Mouse (Mus musculus) hindbrain, embryonic 16.5 days (tissue): ENCODE measurements around the gene Smim11. TPM values are rescaled to one million over a fixed set of nuclear protein-coding genes. Genes with fewer than 3 reads are reported as not detected.

Experiments used
- ATAC-seq: fragments of 200-750 bp; cut with Nextera tagmentation; 2 replicates; pipeline ENCODE4 v1.8.0; 2017; ENCODE audit warnings: moderate TSS enrichment, moderate library complexity
- H3K27ac ChIP-seq: fragments of 300-500 bp; sonication (generic); 2 replicates; pipeline ENCODE4 v1.5.1; 2014; ENCODE audit warnings: low read depth, mild to moderate bottlenecking, control low read depth, low read length, moderate library complexity
- H3K27me3 ChIP-seq: fragments of 300-500 bp; sonication (generic); replicated peaks from 2 replicates; pipeline ENCODE4 v1.6.1; 2014; ENCODE audit warnings: low read length; ENCODE audit not compliant: control insufficient read depth, insufficient read depth
- H3K36me3 ChIP-seq: fragments of 300-500 bp; sonication (generic); 2 replicates; pipeline ENCODE4 v1.6.1; 2014; ENCODE audit warnings: mild to moderate bottlenecking, low read length, moderate library complexity, mixed read lengths; ENCODE audit not compliant: control insufficient read depth, insufficient read depth
- H3K4me1 ChIP-seq: fragments of 300-500 bp; sonication (generic); 2 replicates; pipeline ENCODE4 v1.6.1; 2014; ENCODE audit warnings: low read depth, low read length; ENCODE audit not compliant: control insufficient read depth, insufficient read depth
- H3K4me2 ChIP-seq: fragments of 300-500 bp; sonication (generic); 2 replicates; pipeline ENCODE4 v1.6.1; 2014; ENCODE audit warnings: mild to moderate bottlenecking, low read length, control low read depth, moderate library complexity
- H3K4me3 ChIP-seq: fragments of 300-500 bp; sonication (generic); 2 replicates; pipeline ENCODE4 v1.5.1; 2014; ENCODE audit warnings: mild to moderate bottlenecking, low read length, control low read depth, moderate library complexity
- H3K9ac ChIP-seq: fragments of 300-500 bp; sonication (generic); 2 replicates; pipeline ENCODE4 v1.6.1; 2014; ENCODE audit warnings: low read depth, mild to moderate bottlenecking, control low read depth, low read length, moderate library complexity
- H3K9me3 ChIP-seq: fragments of 300-500 bp; sonication (generic); 2 replicates; pipeline ENCODE4 v1.6.1; 2014; ENCODE audit warnings: mild to moderate bottlenecking, low read length, moderate library complexity; ENCODE audit not compliant: control insufficient read depth
- WGBS: fragments of 180-500 bp; shearing (Covaris S2); extraction: QIAGEN DNeasy Blood & Tissue Kit; methylation state at CpG from one replicate; pipeline ENCODE4 v1.1.7; 2014; 5-methylcytosine and 5-hydroxymethylcytosine counted together
- polyA plus RNA-seq: library from polyadenylated mRNA; unstranded; fragments of >200 nt; fragmentation: Nextera tagmentation; extraction: Ambion mirVana; gene quantifications from 2 replicates; pipeline ENCODE4 v1.2.1, GENCODE M21; 2015

Gene Smim11
- polyA plus RNA-seq, 1 experiment from 2014 or later = 57.7 TPM

DNA sequence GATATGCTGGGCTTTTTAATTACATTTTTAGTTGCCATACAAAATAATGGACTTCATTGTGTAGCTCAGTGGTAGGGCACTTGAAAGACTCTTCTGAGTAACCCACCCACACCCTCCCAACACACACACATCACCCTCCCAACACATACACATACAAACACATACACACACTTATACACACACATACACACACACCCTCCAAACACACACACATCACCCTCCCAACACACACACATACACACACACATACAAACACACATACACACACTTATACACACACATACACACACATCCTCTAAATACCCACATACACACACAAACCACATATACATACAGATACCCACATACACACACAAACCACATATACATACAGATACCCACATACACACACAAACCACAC, 11.0 kb upstream of the Smim11 start:
- Histone ChIP-seq H3K9ac (no peak overlapping the region), H3K27ac (no peak overlapping the region), H3K4me2 (no peak overlapping the region), H3K27me3 (no peaks in the 10 kb centered on the region; the same call in 1 of the 2 replicates), H3K9me3 (no peaks in the 10 kb centered on the region), H3K4me3 (no peak overlapping the region), H3K36me3 (no peaks in the 10 kb centered on the region), H3K4me1 (no peaks in the 10 kb centered on the region)
- ATAC-seq = 0 out of 2 replicates have a peak, but pooled peaks have one; percentile 55

DNA sequence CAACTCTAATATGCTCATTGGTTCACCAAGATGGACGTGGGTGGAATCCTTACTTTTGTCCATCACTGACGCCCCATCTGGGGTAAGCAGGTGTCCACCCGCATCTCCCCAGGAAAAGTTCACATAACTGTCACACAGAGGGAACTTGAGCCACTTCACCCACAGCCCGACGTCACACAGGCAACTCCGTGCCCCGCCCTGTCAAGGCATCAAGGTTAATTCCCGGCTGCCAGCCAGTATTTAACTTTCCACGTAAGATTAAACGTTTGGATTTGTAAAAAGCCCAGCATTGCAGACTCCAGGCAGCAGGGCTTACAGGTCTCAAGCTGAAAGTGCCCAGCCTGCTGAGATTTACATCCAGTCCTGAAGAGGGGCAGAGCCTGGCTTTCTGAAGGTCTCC, 9.0 kb upstream of the Smim11 start, which contains the start of gene Kcne2:
TSS of gene Kcne2 (plus strand) at position 289 of the 400 bp plus-strand sequence.
- H3K4me3 ChIP-seq = no peak within 1 kb of the TSS
- no peak within 1 kb of the TSS for H3K4me2 ChIP-seq
- WGBS = 79% methylated on average over 10 of the region's 10 CpGs
- no peaks in the 10 kb centered on the region for H3K36me3 ChIP-seq
- no peaks in the 10 kb centered on the region for H3K9me3 ChIP-seq
- H3K27ac ChIP-seq = no peak within 1 kb of the TSS
- no peaks in the 10 kb centered on the region; the same call in 1 of the 2 replicates for H3K27me3 ChIP-seq
- no peak within 1 kb of the TSS for H3K9ac ChIP-seq
- H3K4me1 ChIP-seq = no peaks in the 10 kb centered on the region
- no peak for ATAC-seq

DNA sequence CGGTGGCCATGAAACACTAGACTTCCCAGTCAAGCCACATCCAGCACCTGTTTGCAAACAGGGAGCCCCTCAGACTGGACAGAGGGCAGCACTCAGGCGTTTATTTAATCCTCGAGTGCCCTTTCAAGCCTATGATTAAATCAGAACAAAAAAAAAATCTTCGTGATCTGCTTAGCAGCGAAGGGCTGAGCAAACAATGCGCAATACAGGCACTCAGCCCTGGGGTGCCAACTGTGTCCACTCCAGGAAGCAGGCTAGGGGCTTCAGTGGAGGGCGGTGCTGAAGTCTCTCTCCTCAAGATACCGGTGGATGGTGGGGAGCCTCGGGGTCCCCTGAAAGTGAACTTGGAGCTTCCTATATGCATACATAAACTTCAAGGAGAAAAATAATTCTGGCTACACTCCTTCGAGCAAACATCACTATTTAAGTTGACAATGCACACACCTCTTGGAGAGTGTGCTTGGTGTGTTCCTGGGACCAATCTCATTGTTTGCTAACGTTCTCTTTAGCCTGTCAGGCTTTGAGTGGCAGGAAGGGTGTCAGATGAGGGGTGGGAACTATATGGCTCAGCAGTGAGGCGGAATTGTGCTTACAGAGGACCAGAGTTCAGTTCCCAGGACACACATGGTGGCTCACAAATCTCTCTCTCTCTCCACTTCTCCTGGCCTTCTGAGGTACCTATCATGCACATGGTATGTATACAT, 6.7 kb upstream of the Smim11 start:
- H3K36me3 ChIP-seq = no peaks in the 10 kb centered on the region
- H3K9me3 ChIP-seq = no peaks in the 10 kb centered on the region
- H3K4me3 ChIP-seq = no peak overlapping the region
- H3K4me1 ChIP-seq = no peaks in the 10 kb centered on the region
- H3K27ac ChIP-seq = no peak overlapping the region
- no peak overlapping the region; the same call in 1 of the 2 replicates for H3K9ac ChIP-seq
- no peaks in the 10 kb centered on the region; the same call in 1 of the 2 replicates for H3K27me3 ChIP-seq
- ATAC-seq = no peak
- H3K4me2 ChIP-seq = no peak overlapping the region
- 56% methylated on average over 12 of the region's 12 CpGs for WGBS

DNA sequence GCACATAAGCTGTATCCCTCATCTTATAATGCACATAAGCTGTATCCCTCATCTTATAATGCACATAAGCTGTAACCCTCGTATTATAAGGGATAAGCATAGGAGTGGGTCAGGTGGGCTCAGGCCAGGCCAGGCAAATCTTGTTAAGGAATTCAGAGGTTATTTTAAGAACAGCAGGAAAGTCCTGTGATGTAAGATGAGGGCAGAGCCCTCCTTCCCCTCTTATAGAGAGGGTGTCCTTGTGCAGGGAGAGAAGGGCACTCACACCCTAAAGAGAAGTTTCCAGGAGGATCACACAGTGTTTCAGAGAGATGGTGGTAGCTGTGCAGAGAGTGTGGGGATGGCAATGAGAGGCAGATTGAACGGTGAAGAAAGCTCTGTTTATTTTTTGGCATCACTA, 5.8 kb upstream of the Smim11 start:
- H3K27me3 ChIP-seq = no peaks in the 10 kb centered on the region; the same call in 1 of the 2 replicates
- 81% methylated on average over 2 of the region's 2 CpGs for WGBS
- H3K4me1 ChIP-seq = peaks cover 4% of the 10 kb centered on the region; the same call in 1 of the 2 replicates
- H3K9ac ChIP-seq = no peak overlapping the region
- H3K36me3 ChIP-seq = no peaks in the 10 kb centered on the region
- no peak for ATAC-seq
- H3K4me3 ChIP-seq = no peak overlapping the region
- H3K9me3 ChIP-seq = no peaks in the 10 kb centered on the region
- no peak overlapping the region for H3K27ac ChIP-seq
- H3K4me2 ChIP-seq = no peak overlapping the region

DNA sequence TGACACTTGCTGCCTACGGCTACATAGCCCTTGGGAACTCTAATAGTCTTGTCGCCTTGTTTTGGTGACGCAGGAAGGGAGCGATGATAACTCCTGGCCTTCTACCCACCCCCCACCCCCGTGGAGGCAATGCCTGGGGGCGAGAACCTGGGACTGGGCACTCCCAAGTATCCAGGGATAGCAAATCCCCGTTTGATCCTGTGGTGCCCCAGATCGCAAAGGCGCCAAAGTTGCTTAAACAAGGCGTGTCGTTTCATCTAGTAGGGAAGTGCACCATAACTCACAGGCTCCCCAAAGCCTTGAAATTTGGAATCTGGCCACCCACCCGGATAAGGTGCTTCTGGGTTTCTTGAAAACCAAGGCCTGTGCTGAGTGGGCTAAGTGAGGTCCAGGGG, 323 bp downstream of the Smim11 start:
- H3K4me3 ChIP-seq = peak overlapping the region; percentile 65
- WGBS = 1% methylated on average over 12 of the region's 12 CpGs

DNA sequence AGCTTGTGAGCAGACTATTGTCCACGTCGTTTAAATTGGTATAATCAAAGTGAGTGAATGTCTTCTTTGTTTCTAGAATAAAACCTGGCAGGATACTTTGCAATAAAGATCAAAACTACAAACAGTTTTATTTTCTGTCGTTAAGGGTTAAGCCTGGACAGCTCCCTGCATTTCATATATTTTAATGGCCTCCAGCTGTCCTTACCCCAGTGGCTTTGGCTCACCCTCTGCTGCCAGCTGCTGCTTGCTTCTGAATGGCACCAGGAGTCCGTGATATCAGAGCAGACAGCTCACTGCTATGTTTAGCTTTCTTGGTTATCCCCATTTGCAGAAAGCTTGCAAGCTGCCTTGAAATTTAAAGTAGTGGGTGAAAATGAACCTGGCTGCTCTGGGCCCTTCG, 903 bp downstream of the Smim11 start:
- WGBS = 30% methylated on average over 5 of the region's 5 CpGs
- Histone ChIP-seq H3K4me1 (peaks cover 19% of the 10 kb centered on the region), H3K4me3 (peak overlapping the region; percentile 65), H3K9me3 (no peaks in the 10 kb centered on the region), H3K27me3 (no peaks in the 10 kb centered on the region), H3K27ac (peak overlapping the region; percentile 65), H3K9ac (peak overlapping the region; percentile 79), H3K4me2 (peak overlapping the region; percentile 78), H3K36me3 (peaks cover 11% of the 10 kb centered on the region; the same call in 1 of the 2 replicates)
- ATAC-seq = no peak

More for the DNA sequence above, 323 bp downstream of the Smim11 start:
- H3K36me3 ChIP-seq = peaks cover 10% of the 10 kb centered on the region; the same call in 1 of the 2 replicates
- H3K27me3 ChIP-seq = no peaks in the 10 kb centered on the region
- ATAC-seq = peak; percentile 78
- H3K27ac ChIP-seq = peak overlapping the region; percentile 65
- no peaks in the 10 kb centered on the region for H3K9me3 ChIP-seq
- peak overlapping the region; percentile 79 for H3K9ac ChIP-seq
- peaks cover 19% of the 10 kb centered on the region for H3K4me1 ChIP-seq
- peak overlapping the region; percentile 78 for H3K4me2 ChIP-seq

DNA sequence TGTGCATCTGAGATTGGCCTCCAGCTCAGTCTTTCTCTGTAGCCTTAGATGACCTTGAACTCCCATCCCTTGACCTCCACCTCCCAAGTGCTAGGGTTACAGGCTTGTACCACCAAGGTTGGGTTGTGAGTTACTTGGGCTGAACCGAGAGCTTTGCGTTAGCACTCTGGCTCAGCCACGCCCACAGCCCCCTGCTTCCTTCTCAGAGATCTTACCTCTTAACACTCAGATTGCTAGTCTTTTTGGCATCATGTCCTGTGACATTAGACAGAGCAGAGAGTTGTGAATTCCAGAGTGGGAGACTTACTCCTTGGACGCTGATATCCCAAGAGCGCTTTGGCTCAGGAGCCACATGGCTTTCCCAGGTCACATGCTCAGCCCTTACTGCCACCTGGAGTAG, 1.4 kb downstream of the Smim11 start:
- H3K27me3 ChIP-seq = no peaks in the 10 kb centered on the region
- H3K4me3 ChIP-seq = peak overlapping the region; percentile 65; the same call in 1 of the 2 replicates
- ATAC-seq = no peak
- H3K4me2 ChIP-seq = peak overlapping the region; percentile 78
- H3K9ac ChIP-seq = peak overlapping the region; percentile 79; the same call in 1 of the 2 replicates
- H3K4me1 ChIP-seq = peaks cover 19% of the 10 kb centered on the region
- H3K36me3 ChIP-seq = peaks cover 13% of the 10 kb centered on the region; the same call in 1 of the 2 replicates
- peak overlapping the region; percentile 65 for H3K27ac ChIP-seq
- H3K9me3 ChIP-seq = no peaks in the 10 kb centered on the region
- WGBS = 75% methylated on average over 5 of the region's 5 CpGs

DNA sequence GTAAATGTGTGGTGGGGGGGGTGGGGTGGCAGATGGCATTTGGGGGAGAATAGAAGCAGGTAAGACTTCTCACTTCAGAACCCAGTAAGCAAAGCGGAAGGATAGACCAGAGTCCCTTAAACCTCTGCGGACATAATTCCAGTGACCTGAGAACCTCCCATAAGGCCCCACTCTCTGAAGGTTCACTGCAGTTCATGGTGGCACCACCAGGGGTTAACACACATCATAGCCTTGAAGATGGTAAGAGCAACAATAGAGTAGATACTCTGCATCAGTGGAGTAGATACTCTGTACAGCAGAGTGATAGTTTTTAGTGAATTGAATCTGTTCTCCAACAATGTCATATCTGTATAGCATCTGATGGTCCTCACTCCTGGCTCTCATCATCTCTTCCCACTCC, 4.4 kb downstream of the Smim11 start:
- no peak for ATAC-seq

DNA sequence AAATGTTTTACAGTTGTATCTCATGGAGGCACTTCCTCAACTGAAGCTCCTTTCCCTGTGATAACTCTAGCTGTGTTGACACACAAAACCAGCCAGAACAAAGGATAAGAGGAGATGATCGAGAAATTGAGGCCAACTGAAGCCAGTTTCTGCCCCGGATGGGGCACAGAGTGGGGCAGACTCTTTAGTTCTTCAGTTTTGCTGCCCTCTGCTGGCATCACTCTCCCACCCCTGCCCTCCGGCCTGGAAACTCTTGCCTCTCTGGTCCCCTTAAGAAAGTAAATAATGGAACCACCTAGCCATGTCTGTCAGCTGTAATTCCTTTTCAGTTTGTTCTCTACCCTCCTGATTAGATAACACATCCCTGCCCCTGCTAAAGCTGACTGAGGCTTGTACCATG, 6.9 kb downstream of the Smim11 start:
- WGBS = 80% methylated on average over 3 of the region's 3 CpGs
- ATAC-seq = no peak
- no peak overlapping the region for H3K4me2 ChIP-seq
- no peak overlapping the region for H3K27ac ChIP-seq
- H3K4me1 ChIP-seq = peaks cover under 1% of the 10 kb centered on the region
- no peaks in the 10 kb centered on the region for H3K9me3 ChIP-seq
- H3K4me3 ChIP-seq = no peak overlapping the region
- no peak overlapping the region for H3K9ac ChIP-seq
- H3K36me3 ChIP-seq = peaks cover 23% of the 10 kb centered on the region
- no peaks in the 10 kb centered on the region for H3K27me3 ChIP-seq

More for the DNA sequence above, 4.4 kb downstream of the Smim11 start:
- H3K9me3 ChIP-seq = no peaks in the 10 kb centered on the region
- no peak overlapping the region for H3K27ac ChIP-seq
- no peak overlapping the region for H3K9ac ChIP-seq
- peaks cover 13% of the 10 kb centered on the region; the same call in 1 of the 2 replicates for H3K36me3 ChIP-seq
- WGBS = 96% methylated on average over 2 of the region's 2 CpGs
- no peaks in the 10 kb centered on the region for H3K27me3 ChIP-seq
- peaks cover 14% of the 10 kb centered on the region for H3K4me1 ChIP-seq
- H3K4me3 ChIP-seq = no peak overlapping the region
- H3K4me2 ChIP-seq = no peak overlapping the region
